Mouse (Mus musculus) testis, adult 2 months (tissue): ENCODE data around the gene Rsph3b.
"Not testable (repeated sequence)": the region's sequence is repeated elsewhere in the genome, so short reads cannot be mapped to it uniquely, and the experiment has no call there.

Source experiments
- CTCF ChIP-seq: fragments of 200-500 bp; IDR thresholded peaks from 2 replicates; pipeline ENCODE4 v1.5.1; 2012; ENCODE audit warnings: low read depth, mild to moderate bottlenecking, inconsistent platforms, low read length, moderate library complexity; ENCODE audit not compliant: control insufficient read depth, insufficient read depth, insufficient replicate concordance
- POLR2A ChIP-seq: fragments of 200-500 bp; IDR thresholded peaks from 2 replicates; pipeline ENCODE4 v1.6.1; 2012; ENCODE audit warnings: low read depth, mild to moderate bottlenecking, inconsistent platforms, low read length, moderate library complexity; ENCODE audit not compliant: control insufficient read depth

GRCm38 (mm10) chr17:6960349-6960748, 11.9 kb upstream of the Rsph3b start:
- TF ChIP-seq CTCF, POLR2A: not testable (repeated sequence)
